Mouse (Mus musculus) A20 (cell line): ENCODE data around the gene Ccdc171.
"Not testable (repeated sequence)": the region's sequence is repeated elsewhere in the genome, so short reads cannot be mapped to it uniquely, and the experiment has no call there.

ENCODE experiments used
- DNase-seq: peaks from one replicate; pipeline ENCODE4 v3.0.0-alpha.2; 2011; ENCODE audit warnings: low read depth, low spot score

Gene Ccdc171

GRCm38 (mm10) chr4:83525690-83526055 is 328 bp downstream of the Ccdc171 start:
- DNase-seq: peak; percentile 89

DNA sequence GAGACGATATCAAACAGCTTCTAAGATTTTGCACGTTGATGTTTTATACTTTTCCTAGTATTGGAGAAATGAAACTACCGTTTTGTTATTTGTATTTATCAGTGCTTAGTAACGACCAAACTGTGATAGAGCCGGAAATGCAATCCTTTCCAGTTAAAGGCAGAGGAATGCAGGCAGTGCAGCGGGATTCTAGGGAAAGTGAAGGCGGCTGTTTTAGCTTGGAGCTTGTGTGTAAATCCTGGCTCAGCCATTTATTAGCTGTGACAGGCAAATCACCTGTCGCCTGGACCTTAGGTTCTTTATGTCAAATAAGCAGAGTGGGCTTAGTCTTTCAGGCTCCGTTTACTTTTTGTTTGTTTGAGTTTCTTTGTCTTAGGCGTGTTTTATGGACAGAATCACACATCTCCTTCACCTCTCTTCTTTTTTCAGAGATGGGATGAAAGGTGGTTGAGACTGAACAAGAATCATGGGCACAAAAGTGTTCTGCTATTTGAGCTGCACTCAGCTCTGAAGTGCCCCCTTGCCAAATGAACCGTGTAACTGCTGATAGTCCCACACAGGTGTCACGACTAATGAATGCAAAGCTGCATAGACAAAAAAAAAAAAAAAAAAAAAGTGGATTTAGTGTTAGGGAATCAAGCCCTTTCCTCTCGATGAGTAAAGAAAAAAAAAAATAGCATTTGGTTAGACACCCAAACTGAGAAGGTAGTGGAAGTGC is 1.1 kb downstream of the Ccdc171 start:
- peak; percentile 88 for DNase-seq

DNA sequence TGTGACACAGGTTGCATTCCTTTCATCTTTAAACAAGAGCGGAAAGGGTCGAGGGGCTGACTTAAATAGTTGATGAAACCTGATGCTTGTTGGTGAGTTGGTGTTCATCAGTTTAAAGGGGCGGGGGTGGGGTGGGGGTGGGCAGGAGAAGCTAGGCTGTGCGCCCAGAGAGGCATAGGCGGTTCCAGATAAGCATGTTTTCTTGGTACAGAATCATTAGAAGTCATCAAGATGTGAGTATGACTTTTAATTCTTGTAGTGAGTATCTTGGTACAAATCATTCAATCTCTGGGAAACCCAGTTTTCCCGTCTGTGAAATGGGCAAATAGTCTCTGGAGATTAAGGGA is 1.6 kb downstream of the Ccdc171 start:
- no peak for DNase-seq

DNA sequence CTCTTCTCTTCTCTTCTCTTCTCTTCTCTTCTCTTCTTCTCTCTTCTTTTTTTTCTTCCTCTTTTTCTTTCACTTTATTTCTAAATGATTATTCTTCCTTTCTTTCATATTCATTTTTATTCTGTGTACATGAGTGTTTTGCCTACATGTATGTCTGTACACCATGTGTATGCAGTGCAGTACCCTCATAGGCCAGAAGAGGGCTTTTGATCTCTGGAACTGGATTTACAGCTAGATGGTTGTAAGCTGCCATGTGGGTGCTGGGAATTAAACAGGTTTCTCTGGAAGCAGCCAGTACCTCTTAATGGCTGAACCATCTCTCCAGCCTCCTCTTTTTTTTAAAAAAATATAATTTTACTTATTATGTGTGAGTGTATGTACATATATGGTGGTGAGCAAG is 2.6 kb downstream of the Ccdc171 start:
- peak; percentile 86 for DNase-seq

GRCm38 (mm10) chr4:83530060-83530459 is 4.7 kb downstream of the Ccdc171 start:
- peak; percentile 36 for DNase-seq

GRCm38 (mm10) chr4:83533168-83533911 is 8.0 kb downstream of the Ccdc171 start:
- DNase-seq: no peak

- no peak for DNase-seq
Observed at GRCm38 (mm10) chr4:83534024-83534423, 8.7 kb downstream of the Ccdc171 start.

DNA sequence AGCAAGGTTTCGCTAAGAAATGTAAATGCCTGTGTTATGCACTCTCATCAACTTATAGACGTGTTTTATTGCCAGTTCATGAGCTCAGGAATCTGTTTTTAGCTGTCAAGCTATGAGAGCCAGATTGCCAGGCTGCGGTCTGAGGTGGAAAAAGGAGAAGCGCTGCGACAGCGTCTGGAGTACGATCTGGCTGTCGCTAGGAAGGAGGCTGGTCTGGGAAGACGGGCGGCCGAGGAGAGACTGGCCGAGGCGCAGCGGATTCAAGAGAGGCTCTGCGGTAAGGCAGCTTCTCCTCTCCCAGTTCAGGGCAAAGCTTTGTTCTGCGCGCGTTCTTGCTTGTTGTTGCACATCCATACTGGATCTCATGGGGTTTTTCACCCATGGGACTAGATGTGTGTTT is 24.2 kb downstream of the Ccdc171 start:
- DNase-seq: no peak

- no peak for DNase-seq
Observed at GRCm38 (mm10) chr4:83567190-83568113, 42.1 kb downstream of the Ccdc171 start.

GRCm38 (mm10) chr4:83568145-83568544 is 42.8 kb downstream of the Ccdc171 start:
- DNase-seq: not testable (repeated sequence)

DNA sequence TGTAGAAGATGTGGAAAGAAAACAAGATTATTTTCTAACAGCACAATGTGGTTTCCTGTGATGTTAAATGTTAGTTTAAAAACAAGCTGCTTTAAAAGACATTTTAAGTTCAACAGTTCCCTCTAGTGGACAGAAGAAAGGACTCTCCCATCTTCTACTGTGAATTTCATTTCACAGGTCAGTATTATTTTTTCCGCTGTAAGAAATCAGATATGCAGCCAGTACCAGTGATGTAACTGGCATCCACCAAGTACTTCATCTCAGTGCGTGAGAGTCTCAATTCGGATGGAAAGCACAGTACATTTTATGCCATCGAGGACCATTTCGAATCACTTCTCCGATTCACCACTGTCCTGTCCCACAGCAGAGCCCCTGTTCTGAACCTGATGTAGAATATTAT is 45.2 kb downstream of the Ccdc171 start:
- DNase-seq: peak; percentile 42

- DNase-seq: no peak
Observed at GRCm38 (mm10) chr4:83571033-83571432, 45.7 kb downstream of the Ccdc171 start.

GRCm38 (mm10) chr4:83572521-83572920 is 47.2 kb downstream of the Ccdc171 start:
- DNase-seq: no peak

GRCm38 (mm10) chr4:83576315-83576714 is 51.0 kb downstream of the Ccdc171 start:
- no peak for DNase-seq

DNA sequence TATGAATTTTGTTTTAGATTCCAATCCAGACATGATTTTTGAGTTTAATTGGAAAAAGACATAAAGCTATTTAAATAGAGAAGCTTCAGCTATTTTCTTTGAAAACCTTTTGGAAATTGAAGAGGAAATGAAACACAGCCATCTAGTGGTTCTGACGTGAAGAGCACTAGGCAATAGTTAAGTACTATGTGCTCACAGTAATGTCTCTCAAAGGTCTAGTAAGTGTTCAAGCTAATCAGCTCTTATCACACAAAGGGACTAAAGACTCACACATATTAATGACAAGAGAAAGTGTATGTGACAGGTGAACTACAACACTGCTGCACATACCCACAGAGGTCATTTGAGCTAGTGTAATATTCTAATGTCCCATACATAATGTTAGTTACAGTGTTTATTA is 54.8 kb downstream of the Ccdc171 start:
- peak; percentile 22 for DNase-seq

GRCm38 (mm10) chr4:83587563-83587962 is 62.2 kb downstream of the Ccdc171 start:
- no peak for DNase-seq

GRCm38 (mm10) chr4:83596486-83596885 is 71.1 kb downstream of the Ccdc171 start:
- DNase-seq: peak; percentile 37

GRCm38 (mm10) chr4:83611111-83611510 is 85.8 kb downstream of the Ccdc171 start:
- DNase-seq: no peak

DNA sequence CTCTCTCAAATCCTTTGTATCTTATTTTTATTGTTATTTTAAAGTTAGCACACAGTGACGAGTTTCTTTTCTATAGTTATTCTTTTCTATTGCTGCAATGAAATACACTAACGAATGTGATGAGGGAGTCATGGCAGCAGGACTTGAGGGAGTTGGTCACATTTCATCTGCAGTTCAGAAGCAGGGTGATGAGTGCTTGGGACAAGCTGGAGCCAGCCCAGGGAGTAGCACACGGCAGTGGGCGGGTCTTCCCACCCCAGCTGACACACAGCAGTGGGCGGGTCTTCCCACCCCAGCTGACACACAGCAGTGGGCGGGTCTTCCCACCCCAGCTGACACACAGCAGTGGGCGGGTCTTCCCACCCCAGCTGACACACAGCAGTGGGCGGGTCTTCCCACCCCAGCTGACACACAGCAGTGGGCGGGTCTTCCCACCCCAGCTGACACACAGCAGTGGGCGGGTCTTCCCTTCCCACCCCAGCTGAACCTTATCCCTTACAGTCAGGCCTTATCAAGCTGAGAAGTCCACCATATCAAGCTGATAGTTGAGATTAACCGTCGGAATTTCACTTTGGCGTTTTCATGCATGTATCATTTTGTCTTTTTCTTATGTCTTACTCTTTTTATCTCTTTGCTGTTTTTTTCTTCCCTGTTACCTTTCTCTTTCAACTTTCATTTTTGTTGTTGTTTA is 97.8 kb downstream of the Ccdc171 start:
- not testable (repeated sequence) for DNase-seq

- DNase-seq: no peak
Observed at GRCm38 (mm10) chr4:83623732-83624131, 98.4 kb downstream of the Ccdc171 start.

GRCm38 (mm10) chr4:83651453-83651852 is 126.1 kb downstream of the Ccdc171 start:
- DNase-seq: no peak

GRCm38 (mm10) chr4:83655396-83655795 is 130.1 kb downstream of the Ccdc171 start:
- DNase-seq: no peak
